Mouse (Mus musculus) kidney, adult 2 months (tissue): ENCODE measurements around the gene Klhl7. TPM values are rescaled to one million over a fixed set of nuclear protein-coding genes. Genes with fewer than 3 reads are reported as not detected.

Source experiments
- DNase-seq: peaks from one replicate; pipeline ENCODE4 v3.0.0; 2021
- H3K27ac ChIP-seq: fragments of 200-500 bp; 2 replicates; pipeline ENCODE4 v1.5.1; 2012; ENCODE audit warnings: low read depth, low read length, control low read depth, inconsistent platforms; ENCODE audit not compliant: insufficient read depth
- H3K27me3 ChIP-seq: fragments of 200-500 bp; replicated peaks from 2 replicates; pipeline ENCODE4 v1.6.1; 2012; ENCODE audit warnings: mild to moderate bottlenecking, moderate library complexity, low read length, inconsistent platforms; ENCODE audit not compliant: control insufficient read depth, insufficient read depth
- H3K36me3 ChIP-seq: fragments of 200-500 bp; 2 replicates; pipeline ENCODE4 v1.6.1; 2012; ENCODE audit warnings: mild to moderate bottlenecking, moderate library complexity, low read length, inconsistent platforms; ENCODE audit not compliant: control insufficient read depth, insufficient read depth
- H3K4me1 ChIP-seq: fragments of 200-500 bp; 2 replicates; pipeline ENCODE4 v1.6.1; 2011; ENCODE audit warnings: low read length; ENCODE audit not compliant: control insufficient read depth, insufficient read depth
- H3K4me3 ChIP-seq: fragments of 200-500 bp; 2 replicates; pipeline ENCODE4 v1.5.1; 2011; ENCODE audit warnings: mild to moderate bottlenecking, low read depth, low read length, control low read depth; ENCODE audit not compliant: insufficient read depth
- CTCF ChIP-seq: fragments of 200-500 bp; conservative IDR thresholded peaks from 2 replicates; pipeline ENCODE4 v1.5.1; 2011; ENCODE audit warnings: low read depth, mild to moderate bottlenecking, control low read depth, low read length, moderate library complexity, mixed read lengths; ENCODE audit not compliant: insufficient read depth, insufficient read length
- POLR2A ChIP-seq: fragments of 200-500 bp; IDR thresholded peaks from one replicate; pipeline ENCODE4 v1.6.1; 2011; ENCODE audit warnings: low read depth, low read length, control low read depth
- WGBS: fragments of 180-500 bp; shearing (Covaris S2); methylation state at CpG from one replicate; pipeline ENCODE4 v1.1.7; 2018; 5-methylcytosine and 5-hydroxymethylcytosine counted together
- polyA plus RNA-seq: library from polyadenylated mRNA; depleted of rRNA; stranded (reverse); fragments of >200 nt; gene quantifications from 2 replicates; pipeline ENCODE4 v1.2.3, GENCODE M21; 2012

The Klhl7 gene
- polyA plus RNA-seq, 1 experiment = 7.7 TPM

DNA sequence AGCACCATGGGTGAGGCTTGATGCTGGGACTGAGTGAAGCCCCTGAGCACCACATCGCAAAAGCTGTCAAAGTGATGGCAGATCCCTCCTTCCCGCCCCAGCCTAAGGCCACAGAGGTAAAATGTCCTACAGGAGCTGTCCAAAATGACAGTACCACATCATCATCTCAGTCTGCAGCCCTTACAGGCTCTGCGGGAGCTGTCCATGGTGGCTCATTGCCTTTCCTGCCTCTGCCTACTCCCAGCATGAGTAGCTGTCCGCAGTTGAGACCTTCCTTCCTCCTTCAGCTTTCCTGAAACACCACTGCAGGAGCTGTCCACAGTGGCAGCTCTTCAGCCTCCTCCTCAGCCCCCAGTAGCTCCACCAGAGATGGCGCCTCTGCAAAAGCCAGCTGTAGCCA is 9.7 kb downstream of the Klhl7 start:
- WGBS = 80% methylated on average over 5 of the region's 5 CpGs
- peak; percentile 25 for DNase-seq
- Histone ChIP-seq H3K27me3 (no peaks in the 10 kb centered on the region), H3K27ac (no peak overlapping the region), H3K36me3 (no peaks in the 10 kb centered on the region), H3K4me3 (no peak overlapping the region), H3K4me1 (peaks cover under 1% of the 10 kb centered on the region; the same call in 1 of the 2 replicates)
- TF ChIP-seq POLR2A (no peak), CTCF (no peak)

DNA sequence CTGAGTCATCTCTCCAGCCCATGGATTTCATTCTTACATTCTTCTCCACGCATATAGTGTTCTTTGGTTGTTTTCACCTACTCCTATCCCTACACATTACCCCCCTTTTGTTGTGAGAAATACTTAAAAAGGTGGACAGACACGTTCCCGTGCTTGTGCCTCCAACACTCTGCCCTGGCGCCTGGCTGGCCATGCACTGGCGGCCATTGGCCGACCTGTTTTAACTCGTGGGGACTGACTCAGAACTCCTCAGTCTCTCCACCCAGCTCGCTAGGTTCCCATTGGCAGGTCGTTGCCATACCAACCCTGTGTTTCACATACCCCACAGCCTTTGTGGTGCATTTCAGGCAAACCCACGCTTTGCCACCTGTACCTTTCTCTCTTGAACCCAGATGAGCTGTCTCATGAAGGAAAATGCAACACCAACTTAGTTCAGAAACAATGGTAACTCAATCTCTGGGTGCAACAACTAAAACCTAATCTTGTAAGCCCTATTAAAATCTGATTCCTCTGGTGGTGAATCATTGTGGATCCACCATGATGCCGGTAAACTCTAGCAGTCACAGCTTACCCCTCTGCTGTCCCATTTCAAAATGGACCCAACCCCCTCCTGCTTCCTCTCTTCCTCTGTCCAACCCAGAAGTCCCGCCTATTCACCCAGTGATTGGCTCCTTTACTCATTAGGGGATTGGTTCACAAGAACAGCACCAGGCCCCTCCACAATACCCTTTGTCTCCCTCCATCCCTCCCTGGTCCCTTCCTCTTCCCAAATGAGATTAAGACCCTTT is 11.9 kb downstream of the Klhl7 start:
- Histone ChIP-seq H3K27me3 (no peaks in the 10 kb centered on the region), H3K36me3 (no peaks in the 10 kb centered on the region), H3K4me3 (no peak overlapping the region), H3K27ac (no peak overlapping the region), H3K4me1 (no peaks in the 10 kb centered on the region; the same call in 1 of the 2 replicates)
- TF ChIP-seq CTCF = no peak
- no peak for TF ChIP-seq POLR2A
- WGBS = 86% methylated on average over 12 of the region's 12 CpGs
- no peak for DNase-seq

DNA sequence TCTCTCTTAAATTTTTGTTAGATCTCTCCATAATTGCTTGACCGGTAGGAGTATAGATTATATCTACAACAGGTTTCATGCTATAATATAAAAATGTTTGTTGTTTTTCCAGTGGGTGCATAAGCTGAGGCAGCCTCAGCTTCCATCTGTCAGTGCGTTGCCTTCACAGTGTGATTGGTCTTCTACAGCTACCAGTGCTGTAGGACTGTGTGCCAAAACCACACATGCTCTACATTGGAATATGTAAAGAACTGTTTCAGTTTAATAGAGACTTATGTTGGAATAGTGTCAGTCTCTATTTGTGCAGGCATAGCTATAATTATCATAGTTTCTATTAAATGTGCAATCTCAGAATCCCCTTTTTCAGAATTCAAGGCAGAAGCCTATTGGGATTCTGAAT is 21.8 kb downstream of the Klhl7 start:
- Histone ChIP-seq H3K4me3 (no peak overlapping the region), H3K36me3 (no peaks in the 10 kb centered on the region), H3K27me3 (no peaks in the 10 kb centered on the region), H3K27ac (no peak overlapping the region), H3K4me1 (no peaks in the 10 kb centered on the region; the same call in 1 of the 2 replicates)
- TF ChIP-seq CTCF = no peak
- TF ChIP-seq POLR2A = no peak
- DNase-seq = no peak
- WGBS = 97% methylated on average over 2 of the region's 2 CpGs

DNA sequence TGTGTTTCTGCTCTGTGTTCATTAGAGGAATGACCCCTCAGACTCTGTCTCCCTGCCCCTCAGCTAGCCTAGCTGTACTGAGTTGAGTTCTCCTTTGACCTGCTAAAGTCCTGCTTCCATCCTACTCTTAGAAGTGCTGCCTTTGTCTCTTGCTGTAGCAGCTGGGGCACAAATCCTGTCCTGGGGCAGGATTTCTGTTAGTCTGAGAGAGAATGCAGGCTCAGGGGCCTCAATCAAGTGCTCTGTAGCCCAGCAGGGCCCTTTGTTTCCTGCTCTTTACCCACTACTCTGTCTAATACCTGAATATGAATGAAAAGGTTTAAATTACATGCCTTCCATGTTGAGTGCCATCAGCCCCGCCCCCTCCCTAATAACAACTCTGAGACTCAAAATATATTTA is 23.8 kb downstream of the Klhl7 start:
- H3K36me3 ChIP-seq = no peaks in the 10 kb centered on the region; the same call in 1 of the 2 replicates
- no peak overlapping the region for H3K4me3 ChIP-seq
- TF ChIP-seq POLR2A (no peak), CTCF (no peak)
- no peaks in the 10 kb centered on the region; the same call in 1 of the 2 replicates for H3K4me1 ChIP-seq
- WGBS = 94% methylated on average over 1 of the region's 1 CpGs
- H3K27ac ChIP-seq = no peak overlapping the region
- no peaks in the 10 kb centered on the region for H3K27me3 ChIP-seq
- no peak for DNase-seq

DNA sequence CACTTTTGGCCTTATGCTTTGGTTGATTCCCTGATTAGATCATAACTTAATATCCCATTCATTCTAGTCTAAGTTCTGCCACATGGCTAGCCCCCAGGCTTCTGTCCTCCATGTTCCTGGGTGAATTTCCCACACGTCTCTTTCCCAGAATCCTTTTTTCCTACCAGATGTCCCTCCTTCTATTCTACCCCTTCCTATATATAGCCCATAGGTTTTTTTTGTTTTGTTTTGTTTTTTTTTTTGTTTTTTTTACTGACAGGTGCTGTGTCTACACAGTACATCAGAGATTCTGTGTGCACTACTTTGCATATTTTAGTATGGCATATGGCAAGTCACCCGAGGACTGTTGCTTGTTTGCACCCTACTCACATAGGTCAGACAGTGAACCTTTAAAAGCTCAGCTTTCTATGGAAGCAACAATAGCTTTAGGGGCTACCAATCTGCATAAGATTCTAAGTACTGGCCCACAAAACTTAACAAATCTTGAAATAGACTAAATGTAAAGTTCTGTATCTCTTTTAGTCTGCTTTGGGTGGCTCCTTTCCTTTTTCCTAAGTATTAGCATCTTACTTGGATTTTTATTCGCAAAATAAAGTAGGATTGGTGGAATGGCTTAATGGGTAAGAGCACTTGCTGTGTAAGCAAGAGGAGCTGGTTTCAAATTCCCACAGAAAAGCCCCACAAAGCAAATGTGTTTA is 24.3 kb downstream of the Klhl7 start:
- DNase-seq = no peak
- no peak for TF ChIP-seq CTCF
- TF ChIP-seq POLR2A = no peak
- 72% methylated on average over 3 of the region's 3 CpGs for WGBS

DNA sequence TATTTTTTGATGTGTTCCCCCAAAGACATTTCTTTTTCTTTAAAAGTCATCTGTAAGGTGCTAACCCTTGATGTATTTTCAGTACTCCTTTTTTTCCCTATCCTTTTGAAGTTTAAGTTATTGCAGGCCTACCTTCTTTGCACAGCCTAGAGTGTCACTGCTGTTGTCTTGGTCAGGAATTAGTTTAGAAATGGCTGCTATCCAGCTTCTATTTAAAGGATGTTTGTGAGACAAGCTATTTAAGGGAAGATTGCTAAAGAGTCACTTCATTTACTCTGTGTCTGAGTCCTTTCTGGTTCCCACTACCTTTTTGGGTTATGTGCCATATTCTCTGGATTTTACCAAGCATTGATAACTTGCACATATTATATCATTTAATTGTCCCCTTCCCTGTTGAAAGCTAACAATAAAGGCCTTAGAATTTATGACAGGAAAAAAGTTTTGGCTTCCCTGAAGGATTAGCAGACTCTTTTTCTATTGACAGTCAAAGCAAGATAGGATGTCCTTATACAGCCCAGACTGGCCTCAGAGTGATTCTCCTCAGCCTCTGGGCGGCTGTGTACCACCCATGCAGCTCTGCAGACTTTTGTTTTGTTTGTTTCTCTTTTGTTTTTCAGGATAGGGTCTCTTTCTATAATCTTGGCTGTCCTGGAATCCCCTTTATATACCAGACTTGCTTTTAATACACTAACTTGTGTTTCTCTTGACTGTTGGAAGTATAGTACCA is 25.7 kb downstream of the Klhl7 start:
- no peak for TF ChIP-seq CTCF
- H3K36me3 ChIP-seq = no peaks in the 10 kb centered on the region; the same call in 1 of the 2 replicates
- H3K4me3 ChIP-seq = no peak overlapping the region
- 78% methylated on average over 1 of the region's 1 CpGs for WGBS
- no peaks in the 10 kb centered on the region for H3K4me1 ChIP-seq
- no peaks in the 10 kb centered on the region for H3K27me3 ChIP-seq
- H3K27ac ChIP-seq = no peak overlapping the region
- DNase-seq = no peak

More for the DNA sequence above, 24.3 kb downstream of the Klhl7 start:
- no peak overlapping the region for H3K27ac ChIP-seq
- no peaks in the 10 kb centered on the region for H3K4me1 ChIP-seq
- no peaks in the 10 kb centered on the region; the same call in 1 of the 2 replicates for H3K36me3 ChIP-seq
- H3K27me3 ChIP-seq = no peaks in the 10 kb centered on the region
- H3K4me3 ChIP-seq = no peak overlapping the region

DNA sequence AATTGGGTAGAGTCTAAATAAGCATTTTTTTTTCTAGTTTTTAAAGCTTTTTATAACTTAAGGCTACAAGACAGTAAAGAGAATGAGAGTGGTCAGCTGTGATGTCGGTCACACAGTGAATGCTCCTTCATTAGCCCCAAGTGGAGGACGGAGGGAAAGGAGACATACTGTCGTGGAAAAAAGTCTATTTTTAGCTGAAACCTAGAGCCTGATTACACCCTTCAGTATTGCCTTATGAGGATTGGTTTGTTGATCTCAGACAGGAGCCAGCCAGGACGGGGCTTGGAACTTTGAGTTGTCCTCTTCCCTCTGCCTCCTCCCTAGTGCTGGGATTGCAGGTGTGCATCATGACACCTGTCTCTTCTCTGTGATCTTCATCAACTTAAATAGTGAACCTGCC is 26.6 kb downstream of the Klhl7 start:
- 78% methylated on average over 4 of the region's 4 CpGs for whole genome bisulfite sequencing

More for the DNA sequence above, 26.6 kb downstream of the Klhl7 start:
- Histone ChIP-seq H3K4me3 (no peak overlapping the region), H3K4me1 (no peaks in the 10 kb centered on the region), H3K36me3 (no peaks in the 10 kb centered on the region; the same call in 1 of the 2 replicates), H3K27ac (no peak overlapping the region), H3K27me3 (no peaks in the 10 kb centered on the region)
- no peak for DNase-seq
- TF ChIP-seq POLR2A (no peak), CTCF (no peak)
